Mouse (Mus musculus) urinary bladder, postnatal 4 days (tissue): ENCODE results near the gene Gm20388.
A peak's percentile ranks its signal among the peaks of the same experiment; 100 is the strongest.
"Not testable (repeated sequence)": the region's sequence is repeated elsewhere in the genome, so short reads cannot be mapped to it uniquely, and the experiment has no call there.

Experiments used
- DNase-seq, 2 experiments: peaks; one replicate each; pipeline ENCODE4 v3.0.0; 2021 to 2022; ENCODE audit warnings: low spot score in 2 of 2

The Gm20388 gene

GRCm38 (mm10) chr8:123066101-123066683 lies 3155.6 kb downstream of the Gm20388 start:
- no peak for DNase-seq

- DNase-seq = no peak
Measured at GRCm38 (mm10) chr8:123071176-123071575, 3160.5 kb downstream of the Gm20388 start.

- DNase-seq = no peak
Measured at GRCm38 (mm10) chr8:123077213-123077612, 3166.6 kb downstream of the Gm20388 start.

GRCm38 (mm10) chr8:123082993-123083392 lies 3172.4 kb downstream of the Gm20388 start:
- DNase-seq = no peak

GRCm38 (mm10) chr8:123083610-123084009 lies 3173.0 kb downstream of the Gm20388 start:
- no peak for DNase-seq

- DNase-seq = no peak
Measured at GRCm38 (mm10) chr8:123087289-123087688, 3176.6 kb downstream of the Gm20388 start.

GRCm38 (mm10) chr8:123097216-123097615 lies 3186.6 kb downstream of the Gm20388 start:
- no peak for DNase-seq

- no peak for DNase-seq
Measured at GRCm38 (mm10) chr8:123097786-123098584, 3187.3 kb downstream of the Gm20388 start.

GRCm38 (mm10) chr8:123100288-123100687 lies 3189.6 kb downstream of the Gm20388 start:
- no peak for DNase-seq

GRCm38 (mm10) chr8:123101244-123101643 lies 3190.6 kb downstream of the Gm20388 start:
- DNase-seq = no peak

GRCm38 (mm10) chr8:123101735-123102685 lies 3191.4 kb downstream of the Gm20388 start, which contains the start of gene Rpl13:
Rpl13 (plus strand) TSS chr8:123102350.
- peak; percentile 96 to 98 for DNase-seq

GRCm38 (mm10) chr8:123102855-123103254 lies 3192.2 kb downstream of the Gm20388 start:
- not testable (repeated sequence) for DNase-seq

- no peak for DNase-seq
Measured at GRCm38 (mm10) chr8:123103285-123103684, 3192.6 kb downstream of the Gm20388 start.

GRCm38 (mm10) chr8:123104046-123104767 lies 3193.6 kb downstream of the Gm20388 start:
- DNase-seq = no peak

GRCm38 (mm10) chr8:123105553-123106326 lies 3195.1 kb downstream of the Gm20388 start:
- DNase-seq = no peak

- no peak for DNase-seq
Measured at GRCm38 (mm10) chr8:123106531-123106930, 3195.9 kb downstream of the Gm20388 start.

GRCm38 (mm10) chr8:123108010-123108409 lies 3197.4 kb downstream of the Gm20388 start:
- no peak for DNase-seq

GRCm38 (mm10) chr8:123108953-123109352 lies 3198.3 kb downstream of the Gm20388 start:
- no peak for DNase-seq

GRCm38 (mm10) chr8:123110649-123111048 lies 3200.0 kb downstream of the Gm20388 start:
- DNase-seq = no peak

GRCm38 (mm10) chr8:123112892-123113291 lies 3202.3 kb downstream of the Gm20388 start:
- no peak for DNase-seq
